Mouse (Mus musculus) gastrocnemius, postnatal 25 days (tissue): ENCODE measurements around the gene Tgfb2. TPM values are rescaled to one million over a fixed set of nuclear protein-coding genes. Genes with fewer than 3 reads are reported as not detected.

Experiments used
- DNase-seq: peaks from one replicate; pipeline ENCODE4 v3.0.0; 2022
- total RNA-seq, 2 experiments: library from RNA; stranded (reverse); gene quantifications; 1 replicate in 1 of 2; 2 replicates in 1 of 2; pipeline ENCODE4 v1.2.3; 2021

Gene Tgfb2
- total RNA-seq, 2 experiments from 2014 or later, result 13.0 to 16.9 TPM

GRCm38 (mm10) chr1:186702391-186703255, 3.2 kb downstream of the Tgfb2 start:
- peak; percentile 36 for DNase-seq

- DNase-seq, result no peak
Measured at GRCm38 (mm10) chr1:186701206-186701905, 4.4 kb downstream of the Tgfb2 start.

- DNase-seq, result no peak
Measured at GRCm38 (mm10) chr1:186700496-186700895, 5.3 kb downstream of the Tgfb2 start.

- no peak for DNase-seq
Measured at GRCm38 (mm10) chr1:186698583-186699338, 7.0 kb downstream of the Tgfb2 start.

DNA sequence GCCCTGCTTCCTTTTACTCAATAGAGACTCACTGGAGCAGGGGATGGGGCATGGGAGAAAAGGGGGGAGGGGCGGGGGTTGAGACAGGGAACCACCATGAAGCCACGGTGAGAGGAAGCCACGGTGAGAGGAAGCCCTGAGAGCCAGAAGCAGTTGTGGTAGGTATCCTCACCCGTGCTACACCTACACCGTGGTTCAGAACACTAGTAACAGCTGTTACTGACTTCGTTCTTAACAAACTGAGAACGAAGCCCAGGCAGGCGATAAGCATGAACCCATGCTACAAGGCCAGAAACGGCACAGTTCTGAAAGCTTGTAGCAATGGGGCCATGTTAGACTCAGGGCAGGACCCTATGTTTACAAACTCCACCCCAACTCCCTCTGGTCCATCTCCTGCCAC, 9.6 kb downstream of the Tgfb2 start:
- DNase-seq, result no peak

DNA sequence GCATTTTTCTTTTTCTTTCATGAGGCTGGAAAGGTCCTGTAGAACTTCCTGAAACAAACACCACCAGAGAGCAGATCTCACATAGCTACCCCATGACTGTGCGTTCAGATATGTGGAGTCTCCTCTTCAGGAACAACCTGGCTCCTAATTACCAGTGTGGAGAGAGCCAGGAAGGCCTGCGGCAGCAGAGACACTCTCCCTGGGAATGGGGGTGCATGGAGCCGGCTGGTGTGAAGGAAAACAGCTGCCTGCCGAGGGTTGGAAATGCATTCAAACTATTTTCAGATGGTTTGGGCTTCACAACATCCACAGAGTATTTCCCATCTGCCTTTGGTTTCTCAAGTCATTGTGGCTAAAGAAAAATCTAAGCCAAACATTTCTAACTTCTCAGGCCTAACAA, 10.4 kb downstream of the Tgfb2 start:
- peak; percentile 35 for DNase-seq

GRCm38 (mm10) chr1:186692370-186692769, 13.4 kb downstream of the Tgfb2 start:
- DNase-seq, result no peak

- DNase-seq, result no peak
Measured at GRCm38 (mm10) chr1:186691708-186692107, 14.1 kb downstream of the Tgfb2 start.

- no peak for DNase-seq
Measured at GRCm38 (mm10) chr1:186684041-186684440, 21.7 kb downstream of the Tgfb2 start.

- no peak for DNase-seq
Measured at GRCm38 (mm10) chr1:186682606-186683005, 23.2 kb downstream of the Tgfb2 start.

GRCm38 (mm10) chr1:186677614-186678013, 28.2 kb downstream of the Tgfb2 start:
- DNase-seq, result no peak

- no peak for DNase-seq
Measured at GRCm38 (mm10) chr1:186676199-186676598, 29.6 kb downstream of the Tgfb2 start.

DNA sequence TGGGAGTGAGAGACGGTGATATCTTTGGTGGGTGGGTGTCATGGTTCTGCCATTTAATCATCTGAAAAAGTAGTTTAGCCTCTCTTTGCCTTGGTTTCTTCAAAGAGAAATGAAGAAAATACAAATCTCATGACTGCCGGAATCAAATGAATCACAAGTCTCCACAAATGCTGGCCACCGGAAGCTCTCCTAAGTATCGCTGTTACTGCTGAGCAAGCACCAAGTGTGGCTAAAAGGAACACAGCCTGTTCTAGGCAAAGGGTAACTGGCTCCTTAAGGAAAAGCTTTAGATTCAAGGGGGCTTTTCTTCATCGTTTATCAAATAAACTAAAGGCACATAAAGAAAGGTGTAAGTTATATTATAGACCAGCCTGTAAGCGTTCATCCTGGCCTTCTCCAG, 30.5 kb downstream of the Tgfb2 start:
- no peak for DNase-seq

- no peak for DNase-seq
Measured at GRCm38 (mm10) chr1:186674621-186675020, 31.2 kb downstream of the Tgfb2 start.

DNA sequence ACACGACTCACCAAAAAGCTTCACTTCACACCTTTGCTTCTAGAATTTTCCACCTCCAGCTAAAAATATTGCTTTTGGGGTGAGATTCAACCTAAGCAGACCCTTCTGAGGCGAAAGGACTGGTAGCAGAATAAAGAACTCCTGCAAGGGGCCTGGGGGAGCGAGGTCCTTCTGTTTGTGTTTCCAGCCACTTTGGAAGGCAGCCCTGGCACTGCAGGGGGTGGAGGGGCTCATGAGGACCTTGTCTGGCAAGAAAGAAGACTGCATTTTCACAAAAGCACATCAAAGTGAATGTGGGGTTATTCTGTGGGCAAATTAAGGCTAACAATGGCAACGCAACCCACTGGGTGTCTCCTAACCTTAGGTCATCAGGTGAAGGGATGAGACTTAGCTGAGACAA, 32.6 kb downstream of the Tgfb2 start:
- DNase-seq, result no peak

GRCm38 (mm10) chr1:186663412-186663811, 42.4 kb downstream of the Tgfb2 start:
- no peak for DNase-seq

GRCm38 (mm10) chr1:186662996-186663395, 42.8 kb downstream of the Tgfb2 start:
- DNase-seq, result no peak

DNA sequence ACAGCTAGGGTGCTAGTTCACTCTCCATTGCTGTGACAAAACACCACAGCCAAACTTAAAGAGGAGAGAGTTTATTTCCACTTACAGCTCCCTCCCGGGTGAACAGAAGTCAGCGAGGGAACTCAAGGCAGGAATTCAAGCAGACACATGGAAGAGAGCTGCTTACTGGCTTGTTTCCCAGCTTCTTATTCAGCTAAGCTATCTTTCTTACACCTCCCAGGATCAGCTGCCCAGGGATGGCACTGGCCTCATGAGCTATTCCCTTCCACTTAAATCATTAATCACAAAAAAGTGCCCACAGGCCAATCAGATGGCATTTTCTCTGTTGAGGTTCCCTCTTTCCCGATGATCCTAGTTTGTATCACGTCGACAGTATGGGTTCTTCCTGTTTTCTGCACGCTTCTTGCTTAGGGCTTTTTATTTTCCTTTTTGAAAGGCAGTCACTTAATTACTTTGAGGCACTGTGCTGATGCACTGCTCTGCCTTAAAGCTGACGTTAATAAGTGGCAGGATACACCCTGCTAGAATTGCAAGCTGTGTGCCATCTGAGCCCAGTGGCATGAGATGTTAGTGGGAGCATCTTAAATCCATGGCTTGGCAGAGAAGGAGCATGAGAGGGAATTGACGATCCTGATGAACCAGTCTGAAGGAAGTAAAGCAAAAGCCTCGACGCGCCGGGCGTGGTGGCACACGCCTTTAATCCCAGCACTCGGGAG, 44.4 kb downstream of the Tgfb2 start:
- no peak for DNase-seq

GRCm38 (mm10) chr1:186658783-186659182, 47.0 kb downstream of the Tgfb2 start:
- no peak for DNase-seq

DNA sequence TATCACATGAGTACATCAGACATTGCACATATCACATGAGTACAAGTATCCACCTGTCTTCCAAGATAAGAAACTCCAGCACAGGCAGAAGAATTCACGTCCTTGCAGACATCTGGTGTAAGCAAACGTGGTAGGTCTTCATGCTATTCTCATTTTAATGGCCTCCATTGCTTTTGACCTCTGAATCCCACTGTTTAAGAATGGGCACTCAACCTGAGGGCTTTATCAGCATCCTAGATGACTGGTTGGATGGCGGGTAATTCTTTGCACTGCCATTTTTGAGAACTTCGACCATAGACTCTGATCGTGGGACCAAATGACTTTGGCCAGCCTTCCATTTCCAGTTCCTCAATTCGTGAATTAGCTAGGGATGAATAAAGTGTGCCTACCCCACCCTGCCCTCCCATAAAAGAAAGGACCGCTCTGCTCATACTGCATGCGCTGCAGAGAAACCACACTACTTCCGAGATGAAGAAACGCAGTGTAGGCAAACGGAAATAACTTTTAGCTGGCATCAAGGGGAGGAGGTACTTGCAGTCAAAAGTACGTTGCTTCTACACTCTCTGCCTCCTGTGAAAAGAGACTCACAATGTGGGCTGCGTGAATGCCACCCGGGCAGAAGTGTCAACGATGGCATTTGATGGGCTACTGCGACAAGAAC, 48.1 kb downstream of the Tgfb2 start:
- DNase-seq, result no peak

- DNase-seq, result no peak
Measured at GRCm38 (mm10) chr1:186656732-186657329, 49.0 kb downstream of the Tgfb2 start.
